Mouse (Mus musculus): ENCODE measurements around the gene Cfap65. TPM values are rescaled to one million over a fixed set of nuclear protein-coding genes. Genes with fewer than 3 reads are reported as not detected.
A peak's percentile ranks its signal among the peaks of the same experiment; 100 is the strongest.

The Cfap65 gene
- polyA plus RNA-seq, 1 experiment from 2014 or later: not detected

DNA sequence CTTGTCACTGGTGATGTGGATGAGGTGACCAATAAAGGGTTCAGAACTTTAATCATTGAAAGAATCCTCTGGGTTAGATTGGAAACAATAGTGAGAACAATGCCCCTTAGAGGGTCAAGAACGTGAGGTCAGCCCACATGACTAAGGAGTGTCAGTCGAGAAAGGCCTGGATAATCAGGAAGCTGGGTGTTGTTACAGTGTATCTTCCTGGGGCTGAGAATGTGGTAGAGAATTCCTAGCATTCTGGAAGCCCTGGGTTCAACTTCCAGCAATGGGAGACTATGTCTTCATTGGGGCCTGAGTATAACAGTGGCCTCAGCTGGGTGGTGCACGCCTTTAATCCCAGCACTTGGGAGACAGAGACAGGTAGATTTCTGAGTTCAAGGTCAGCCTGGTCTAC lies 58.2 kb downstream of the Cfap65 start:
- no peak overlapping the region for H3K4me2 ChIP-seq (replicated peaks; ENCODE audit: low read depth, low read length)
- no peaks in the 10 kb centered on the region for H3K4me1 ChIP-seq (ENCODE audit: control insufficient read depth, insufficient read depth, low read length)
- no peaks in the 10 kb centered on the region for H3K9me3 ChIP-seq (ENCODE audit: control insufficient read depth, low read length)
- H3K27me3 ChIP-seq (ENCODE audit: control insufficient read depth, insufficient read depth, low read length): peaks cover 39% of the 10 kb centered on the region
- ATAC-seq (ENCODE audit: low FRiP score, low TSS enrichment): no peak
- H3K27ac ChIP-seq (ENCODE audit: low read depth, low read length): no peak overlapping the region
- no peak overlapping the region for H3K9ac ChIP-seq (ENCODE audit: low read depth, low read length)
- no peak overlapping the region for H3K4me3 ChIP-seq (ENCODE audit: low read length)
- WGBS: 54% methylated on average over 3 of the region's 3 CpGs
- no peaks in the 10 kb centered on the region for H3K36me3 ChIP-seq (ENCODE audit: control insufficient read depth, insufficient read depth, low read length)

DNA sequence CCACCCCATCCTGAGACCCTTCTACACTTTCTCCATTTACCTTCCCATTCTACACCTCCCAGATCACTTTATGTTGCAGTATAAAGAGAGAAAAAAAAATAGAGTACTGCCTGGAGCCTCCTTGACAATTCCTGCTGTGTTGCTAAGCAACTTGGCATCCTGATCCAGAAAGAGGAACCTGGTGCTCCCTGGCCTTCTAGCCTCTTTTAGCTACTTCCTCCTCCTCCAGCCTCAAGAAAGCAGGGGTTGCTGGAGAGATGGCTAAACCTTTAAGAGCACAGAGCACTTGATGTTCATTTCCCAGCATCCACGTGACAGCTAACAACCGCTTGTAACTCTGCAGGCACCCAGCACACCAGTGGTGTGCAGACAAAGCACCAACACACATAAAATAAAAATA lies 63.2 kb downstream of the Cfap65 start:
- H3K36me3 ChIP-seq (ENCODE audit: control insufficient read depth, insufficient read depth, low read length): no peaks in the 10 kb centered on the region
- no peak overlapping the region for H3K27ac ChIP-seq (ENCODE audit: low read depth, low read length)
- ATAC-seq (ENCODE audit: low FRiP score, low TSS enrichment): no peak
- no peak overlapping the region for H3K4me2 ChIP-seq (replicated peaks; ENCODE audit: low read depth, low read length)
- peaks cover 5% of the 10 kb centered on the region; the same call in 1 of the 2 replicates for H3K27me3 ChIP-seq (ENCODE audit: control insufficient read depth, insufficient read depth, low read length)
- WGBS: 74% methylated on average over 2 of the region's 2 CpGs
- no peak overlapping the region for H3K4me3 ChIP-seq (ENCODE audit: low read length)
- H3K9me3 ChIP-seq (ENCODE audit: control insufficient read depth, low read length): no peaks in the 10 kb centered on the region
- H3K4me1 ChIP-seq (ENCODE audit: control insufficient read depth, insufficient read depth, low read length): no peaks in the 10 kb centered on the region
- no peak overlapping the region for H3K9ac ChIP-seq (ENCODE audit: low read depth, low read length)

DNA sequence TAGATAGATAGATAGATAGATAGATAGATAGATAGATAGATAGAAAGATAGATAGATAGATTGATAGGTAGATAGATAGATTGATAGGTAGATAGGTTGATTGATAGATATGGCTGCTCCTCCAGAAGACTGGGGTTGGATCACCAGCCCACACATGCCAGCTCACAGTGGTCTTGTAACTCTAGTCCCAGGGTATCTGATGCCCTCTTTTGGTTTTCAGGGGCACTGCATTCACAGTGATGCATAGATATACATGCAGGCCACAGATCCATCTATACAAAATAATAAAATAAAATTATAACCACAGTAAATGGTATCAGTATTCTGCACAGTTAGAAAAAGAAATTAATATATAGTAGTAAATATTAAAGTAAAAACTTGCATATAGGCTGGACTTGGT lies 73.6 kb downstream of the Cfap65 start:
- no peak overlapping the region for H3K4me2 ChIP-seq (replicated peaks; ENCODE audit: low read depth, low read length)
- H3K27me3 ChIP-seq (ENCODE audit: control insufficient read depth, insufficient read depth, low read length): peaks cover 40% of the 10 kb centered on the region
- ATAC-seq (ENCODE audit: low FRiP score, low TSS enrichment): no peak
- H3K4me3 ChIP-seq (ENCODE audit: low read length): no peak overlapping the region
- no peaks in the 10 kb centered on the region for H3K9me3 ChIP-seq (ENCODE audit: control insufficient read depth, low read length)
- no peaks in the 10 kb centered on the region for H3K4me1 ChIP-seq (ENCODE audit: control insufficient read depth, insufficient read depth, low read length)
- H3K9ac ChIP-seq (ENCODE audit: low read depth, low read length): no peak overlapping the region
- no peaks in the 10 kb centered on the region for H3K36me3 ChIP-seq (ENCODE audit: control insufficient read depth, insufficient read depth, low read length)
- H3K27ac ChIP-seq (ENCODE audit: low read depth, low read length): no peak overlapping the region

DNA sequence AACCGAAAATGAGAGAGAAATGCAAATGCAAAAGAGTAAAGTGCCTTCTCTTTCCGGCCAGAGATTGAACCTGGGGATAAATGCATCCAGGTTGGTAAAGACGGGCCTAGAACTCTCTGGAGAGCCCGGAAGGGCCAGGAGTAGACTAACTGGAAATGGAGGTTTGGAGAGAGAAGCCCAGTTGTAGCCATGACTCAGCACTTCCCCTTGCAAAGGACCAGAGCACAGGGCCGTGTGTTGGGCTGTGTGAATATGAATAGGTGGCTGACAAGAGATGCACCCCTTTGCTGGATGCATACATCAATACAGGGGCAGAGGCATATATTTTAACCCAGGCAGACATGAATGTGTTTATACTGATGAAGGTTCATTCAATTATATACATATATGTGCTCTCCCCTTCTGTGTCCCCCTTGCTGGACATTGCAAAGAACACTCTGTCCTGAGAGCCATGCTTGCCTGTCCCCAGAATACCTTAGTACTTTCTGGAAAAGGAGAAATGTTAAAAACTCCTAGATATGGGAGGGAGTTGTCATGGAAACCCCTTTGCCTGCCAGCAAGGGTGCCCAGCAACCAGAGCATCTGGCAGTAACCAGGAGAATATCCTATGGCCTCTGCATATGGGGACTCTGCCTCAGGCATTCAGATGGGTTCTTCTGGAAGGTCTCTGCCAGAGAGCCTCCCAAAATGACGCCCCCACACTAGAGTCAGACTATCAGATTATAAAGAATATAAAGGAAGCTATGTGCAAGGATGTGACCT lies 76.0 kb downstream of the Cfap65 start:
- Histone ChIP-seq H3K27ac (ENCODE audit: low read depth, low read length) (no peak overlapping the region), H3K4me1 (ENCODE audit: control insufficient read depth, insufficient read depth, low read length) (peaks cover 9% of the 10 kb centered on the region), H3K4me2 (replicated peaks; ENCODE audit: low read depth, low read length) (no peak overlapping the region), H3K27me3 (ENCODE audit: control insufficient read depth, insufficient read depth, low read length) (peaks cover 62% of the 10 kb centered on the region), H3K9me3 (ENCODE audit: control insufficient read depth, low read length) (no peaks in the 10 kb centered on the region), H3K9ac (ENCODE audit: low read depth, low read length) (no peak overlapping the region), H3K4me3 (ENCODE audit: low read length) (no peak overlapping the region), H3K36me3 (ENCODE audit: control insufficient read depth, insufficient read depth, low read length) (no peaks in the 10 kb centered on the region)
- WGBS: 41% methylated on average over 6 of the region's 6 CpGs
- no peak for ATAC-seq (ENCODE audit: low FRiP score, low TSS enrichment)

DNA sequence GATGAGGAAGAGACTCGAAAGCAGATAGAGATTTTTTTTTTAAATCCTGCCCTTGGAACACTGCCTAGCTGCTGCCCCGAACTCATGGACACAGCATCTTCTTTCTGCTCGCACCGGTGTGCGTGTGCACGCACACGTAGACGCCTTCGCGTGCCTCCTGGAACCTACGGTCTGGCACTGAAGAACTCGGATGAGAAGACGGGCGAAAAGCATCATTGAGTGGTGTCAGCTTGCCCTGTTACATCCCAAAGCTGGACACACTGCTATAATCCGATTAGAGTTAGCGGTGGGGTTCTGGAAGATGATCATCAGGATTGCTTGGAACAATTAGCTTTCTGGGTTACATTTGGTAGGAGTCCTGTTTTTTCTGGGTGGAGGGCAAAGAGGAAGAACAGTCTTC lies 76.6 kb downstream of the Cfap65 start:
- 8% methylated on average over 16 of the region's 16 CpGs for WGBS
- no peak for ATAC-seq (ENCODE audit: low FRiP score, low TSS enrichment)
- H3K27ac ChIP-seq (ENCODE audit: low read depth, low read length): no peak overlapping the region
- 0 out of 2 replicates have a peak overlapping the region, but pooled peaks have one; percentile 37 for H3K4me2 ChIP-seq (replicated peaks; ENCODE audit: low read depth, low read length)
- H3K4me1 ChIP-seq (ENCODE audit: control insufficient read depth, insufficient read depth, low read length): peaks cover 9% of the 10 kb centered on the region
- peaks cover 68% of the 10 kb centered on the region for H3K27me3 ChIP-seq (ENCODE audit: control insufficient read depth, insufficient read depth, low read length)
- peak overlapping the region; percentile 18; the same call in 1 of the 2 replicates for H3K4me3 ChIP-seq (ENCODE audit: low read length)
- no peaks in the 10 kb centered on the region for H3K9me3 ChIP-seq (ENCODE audit: control insufficient read depth, low read length)
- H3K9ac ChIP-seq (ENCODE audit: low read depth, low read length): no peak overlapping the region
- H3K36me3 ChIP-seq (ENCODE audit: control insufficient read depth, insufficient read depth, low read length): no peaks in the 10 kb centered on the region

DNA sequence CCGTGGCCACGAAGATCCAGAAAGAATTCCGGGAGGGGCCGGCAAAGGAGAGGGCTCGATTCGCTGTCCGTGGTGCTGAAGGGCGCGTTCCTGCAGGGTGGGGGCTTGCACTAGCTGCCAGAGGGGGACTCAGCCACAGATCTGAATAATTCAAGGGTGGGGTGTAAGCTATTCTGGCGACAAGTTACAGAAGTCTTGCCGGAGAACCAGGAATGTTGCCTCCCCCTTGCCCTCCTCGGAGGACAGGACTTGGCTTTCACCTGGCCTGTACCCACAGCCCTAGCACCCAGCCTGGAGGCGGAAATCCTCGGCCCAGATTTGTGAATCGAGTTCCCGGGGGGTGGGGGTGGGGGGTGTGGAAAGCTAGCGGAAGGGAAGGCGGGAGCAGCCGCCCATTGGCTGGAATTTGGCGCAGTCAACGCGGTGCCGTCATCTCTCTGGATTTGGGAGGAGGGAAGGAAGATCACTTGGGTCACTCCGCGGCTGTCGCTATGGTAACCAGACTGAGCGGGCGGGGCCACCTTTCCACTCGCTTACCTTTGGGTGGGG lies 77.2 kb downstream of the Cfap65 start:
- peak; percentile 56 for ATAC-seq (ENCODE audit: low FRiP score, low TSS enrichment)
- peaks cover 72% of the 10 kb centered on the region for H3K27me3 ChIP-seq (ENCODE audit: control insufficient read depth, insufficient read depth, low read length)
- H3K36me3 ChIP-seq (ENCODE audit: control insufficient read depth, insufficient read depth, low read length): no peaks in the 10 kb centered on the region
- peaks cover 9% of the 10 kb centered on the region for H3K4me1 ChIP-seq (ENCODE audit: control insufficient read depth, insufficient read depth, low read length)
- H3K4me2 ChIP-seq (replicated peaks; ENCODE audit: low read depth, low read length): peak overlapping the region; percentile 37
- no peak overlapping the region for H3K9ac ChIP-seq (ENCODE audit: low read depth, low read length)
- WGBS: 1% methylated on average over 29 of the region's 29 CpGs
- no peak overlapping the region for H3K27ac ChIP-seq (ENCODE audit: low read depth, low read length)
- H3K9me3 ChIP-seq (ENCODE audit: control insufficient read depth, low read length): no peaks in the 10 kb centered on the region
- H3K4me3 ChIP-seq (ENCODE audit: low read length): peak overlapping the region; percentile 18

DNA sequence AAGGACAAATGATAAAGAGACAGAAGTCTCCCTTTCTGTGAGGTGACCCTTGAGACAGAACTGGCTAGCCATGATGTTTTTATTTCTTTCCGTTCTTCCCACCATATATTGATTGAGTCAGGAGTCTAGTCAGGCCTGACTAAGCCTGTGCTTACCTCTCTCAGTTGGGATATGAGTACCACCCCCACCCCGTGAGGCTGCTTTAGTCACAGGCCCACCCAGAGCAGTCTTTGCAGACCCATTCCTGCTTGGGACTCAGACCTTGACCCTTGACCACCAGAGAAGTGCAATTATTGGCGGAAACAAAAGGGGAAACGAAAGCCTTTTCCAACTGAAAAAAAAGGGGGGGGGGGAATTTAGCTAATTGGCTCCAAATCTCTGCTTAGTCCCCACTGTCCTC lies 77.7 kb downstream of the Cfap65 start:
- 8% methylated on average over 4 of the region's 4 CpGs for WGBS
- H3K27ac ChIP-seq (ENCODE audit: low read depth, low read length): no peak overlapping the region
- no peak overlapping the region for H3K9ac ChIP-seq (ENCODE audit: low read depth, low read length)
- H3K4me3 ChIP-seq (ENCODE audit: low read length): peak overlapping the region; percentile 18; the same call in 1 of the 2 replicates
- peaks cover 9% of the 10 kb centered on the region for H3K4me1 ChIP-seq (ENCODE audit: control insufficient read depth, insufficient read depth, low read length)
- no peaks in the 10 kb centered on the region for H3K36me3 ChIP-seq (ENCODE audit: control insufficient read depth, insufficient read depth, low read length)
- no peaks in the 10 kb centered on the region for H3K9me3 ChIP-seq (ENCODE audit: control insufficient read depth, low read length)
- ATAC-seq (ENCODE audit: low FRiP score, low TSS enrichment): no peak
- H3K4me2 ChIP-seq (replicated peaks; ENCODE audit: low read depth, low read length): no peak overlapping the region
- H3K27me3 ChIP-seq (ENCODE audit: control insufficient read depth, insufficient read depth, low read length): peaks cover 78% of the 10 kb centered on the region

DNA sequence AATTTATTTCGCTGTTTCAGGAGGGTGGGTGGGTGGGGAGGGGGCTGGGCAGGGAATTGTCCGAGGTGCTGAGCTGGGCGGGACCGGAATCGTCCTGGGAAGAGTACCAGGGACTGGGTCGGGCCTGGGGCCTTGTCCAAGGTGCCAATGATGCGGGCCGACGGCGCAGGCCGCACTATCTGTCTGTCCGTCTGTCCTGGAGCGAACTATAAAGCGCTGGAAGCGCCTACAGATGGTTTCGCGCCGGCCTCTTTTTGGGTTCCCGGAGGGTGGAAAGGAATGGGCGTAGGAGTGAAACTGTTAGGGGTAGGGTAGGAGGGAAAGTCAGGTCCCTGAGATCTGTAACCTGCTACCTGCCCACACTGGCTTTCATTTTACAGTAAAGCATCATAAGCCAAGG lies 78.2 kb downstream of the Cfap65 start:
- Histone ChIP-seq H3K9ac (ENCODE audit: low read depth, low read length) (no peak overlapping the region), H3K27me3 (ENCODE audit: control insufficient read depth, insufficient read depth, low read length) (peaks cover 83% of the 10 kb centered on the region), H3K4me2 (replicated peaks; ENCODE audit: low read depth, low read length) (no peak overlapping the region), H3K27ac (ENCODE audit: low read depth, low read length) (no peak overlapping the region), H3K4me1 (ENCODE audit: control insufficient read depth, insufficient read depth, low read length) (peaks cover 9% of the 10 kb centered on the region), H3K36me3 (ENCODE audit: control insufficient read depth, insufficient read depth, low read length) (no peaks in the 10 kb centered on the region), H3K9me3 (ENCODE audit: control insufficient read depth, low read length) (no peaks in the 10 kb centered on the region), H3K4me3 (ENCODE audit: low read length) (no peak overlapping the region)
- 3% methylated on average over 20 of the region's 20 CpGs for WGBS
- no peak for ATAC-seq (ENCODE audit: low FRiP score, low TSS enrichment)

DNA sequence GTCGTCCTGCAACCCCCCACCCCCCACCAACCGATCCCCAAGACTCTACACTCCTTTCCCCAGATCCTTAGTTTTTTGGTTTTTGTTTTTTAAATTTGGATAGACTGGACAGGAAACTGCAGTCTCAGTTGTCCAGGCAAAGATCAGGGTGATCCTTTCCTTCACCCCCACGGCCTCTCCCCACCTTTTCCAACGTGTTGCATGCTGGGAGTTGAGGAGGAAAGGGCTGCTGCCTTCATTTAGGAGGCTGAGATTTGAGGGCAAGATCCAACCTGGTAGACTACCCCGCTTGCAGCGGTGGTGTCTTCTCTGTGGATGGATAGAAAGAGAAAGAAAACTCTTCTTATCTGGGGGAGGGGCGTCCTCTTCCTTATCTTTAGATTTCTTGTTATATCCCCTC lies 78.6 kb downstream of the Cfap65 start:
- no peak overlapping the region for H3K4me2 ChIP-seq (replicated peaks; ENCODE audit: low read depth, low read length)
- peaks cover 87% of the 10 kb centered on the region for H3K27me3 ChIP-seq (ENCODE audit: control insufficient read depth, insufficient read depth, low read length)
- H3K9me3 ChIP-seq (ENCODE audit: control insufficient read depth, low read length): no peaks in the 10 kb centered on the region
- H3K4me1 ChIP-seq (ENCODE audit: control insufficient read depth, insufficient read depth, low read length): peaks cover 9% of the 10 kb centered on the region
- WGBS: under 1% methylated on average over 7 of the region's 7 CpGs
- no peak overlapping the region for H3K4me3 ChIP-seq (ENCODE audit: low read length)
- H3K9ac ChIP-seq (ENCODE audit: low read depth, low read length): no peak overlapping the region
- H3K27ac ChIP-seq (ENCODE audit: low read depth, low read length): no peak overlapping the region
- ATAC-seq (ENCODE audit: low FRiP score, low TSS enrichment): no peak
- H3K36me3 ChIP-seq (ENCODE audit: control insufficient read depth, insufficient read depth, low read length): no peaks in the 10 kb centered on the region
